Mouse (Mus musculus) forebrain, embryonic 11.5 days (tissue): ENCODE results near the gene Chrnb4. TPM values are rescaled to one million over a fixed set of nuclear protein-coding genes. Genes with fewer than 3 reads are reported as not detected.

Source experiments
- ATAC-seq: fragments of 200-750 bp; cut with Nextera tagmentation; replicated peaks from 2 replicates; pipeline ENCODE4 v1.8.0; 2017; ENCODE audit warnings: moderate TSS enrichment; ENCODE audit not compliant: low FRiP score
- DNase-seq: peaks from one replicate; pipeline ENCODE4 v3.0.0-alpha.2; 2017; ENCODE audit warnings: low spot score
- H3K27ac ChIP-seq: fragments of 300-500 bp; sonication (generic); 2 replicates; pipeline ENCODE4 v1.5.1; 2014; ENCODE audit warnings: low read depth, low read length
- H3K27me3 ChIP-seq: fragments of 300-500 bp; sonication (generic); 2 replicates; pipeline ENCODE4 v1.6.1; 2014; ENCODE audit warnings: mild to moderate bottlenecking, low read length, mixed read lengths; ENCODE audit not compliant: control insufficient read depth, insufficient read depth
- H3K36me3 ChIP-seq: fragments of 300-500 bp; sonication (generic); 2 replicates; pipeline ENCODE4 v1.6.1; 2014; ENCODE audit warnings: mild to moderate bottlenecking, low read length, moderate library complexity, mixed read lengths; ENCODE audit not compliant: control insufficient read depth, insufficient read depth
- H3K4me1 ChIP-seq: fragments of 300-500 bp; sonication (generic); replicated peaks from 2 replicates; pipeline ENCODE4 v1.6.1; 2014; ENCODE audit warnings: low read length, mixed read lengths; ENCODE audit not compliant: control insufficient read depth, insufficient read depth
- H3K4me2 ChIP-seq: fragments of 300-500 bp; sonication (generic); 2 replicates; pipeline ENCODE4 v1.6.1; 2014; ENCODE audit warnings: low read depth, mild to moderate bottlenecking, low read length, moderate library complexity, mixed read lengths; ENCODE audit not compliant: severe bottlenecking
- H3K4me3 ChIP-seq: fragments of 300-500 bp; sonication (generic); 2 replicates; pipeline ENCODE4 v1.5.1; 2014; ENCODE audit warnings: low read depth, low read length
- H3K9ac ChIP-seq: fragments of 300-500 bp; sonication (generic); 2 replicates; pipeline ENCODE4 v1.6.1; 2014; ENCODE audit warnings: low read length
- H3K9me3 ChIP-seq: fragments of 300-500 bp; sonication (generic); 2 replicates; pipeline ENCODE4 v1.6.1; 2016; ENCODE audit warnings: low read length, mixed read lengths; ENCODE audit not compliant: control insufficient read depth
- WGBS: fragments of 180-500 bp; shearing (Covaris S2); extraction: QIAGEN DNeasy Blood & Tissue Kit; methylation state at CpG from one replicate; pipeline ENCODE4 v1.1.7; 2014; 5-methylcytosine and 5-hydroxymethylcytosine counted together
- polyA plus RNA-seq: library from polyadenylated mRNA; unstranded; fragments of >200 nt; fragmentation: Nextera tagmentation; extraction: Ambion mirVana; gene quantifications from 2 replicates; pipeline ENCODE4 v1.2.1, GENCODE M21; 2014

The Chrnb4 gene
- polyA plus RNA-seq, 1 experiment from 2014 or later, result 2.5 TPM

DNA sequence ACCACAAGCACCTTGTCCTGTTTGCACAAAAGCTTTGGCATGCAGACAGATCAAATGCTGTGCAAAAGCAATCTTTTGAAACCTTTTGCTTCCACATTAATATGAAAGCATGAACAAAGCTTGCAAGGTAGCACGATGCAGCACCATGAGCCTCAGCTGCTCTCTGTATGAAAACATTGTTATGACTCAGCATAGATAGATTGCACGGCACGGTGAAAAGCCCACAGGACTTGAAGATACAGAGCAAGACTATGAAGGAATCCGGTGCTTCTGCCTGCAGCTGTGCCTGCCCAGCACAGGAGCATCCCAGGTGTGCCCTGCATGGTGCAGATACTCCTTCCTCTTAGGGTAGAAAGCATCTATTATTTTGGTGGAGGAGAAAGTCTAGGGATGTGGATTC is 45.0 kb downstream of the Chrnb4 start:
- no peak for ATAC-seq
- WGBS, result 89% methylated on average over 4 of the region's 4 CpGs
- Histone ChIP-seq H3K36me3 (no peaks in the 10 kb centered on the region), H3K9me3 (no peaks in the 10 kb centered on the region), H3K27ac (no peak overlapping the region), H3K27me3 (no peaks in the 10 kb centered on the region), H3K9ac (no peak overlapping the region), H3K4me1 (no peaks in the 10 kb centered on the region), H3K4me2 (no peak overlapping the region), H3K4me3 (no peak overlapping the region)
- DNase-seq, result no peak

GRCm38 (mm10) chr9:54995645-54996044 is 52.9 kb downstream of the Chrnb4 start:
- 92% methylated on average over 3 of the region's 3 CpGs for WGBS
- ATAC-seq, result no peak
- no peaks in the 10 kb centered on the region for H3K9me3 ChIP-seq
- no peaks in the 10 kb centered on the region for H3K27me3 ChIP-seq
- no peaks in the 10 kb centered on the region for H3K36me3 ChIP-seq
- no peaks in the 10 kb centered on the region for H3K4me1 ChIP-seq
- H3K27ac ChIP-seq, result no peak overlapping the region
- H3K4me2 ChIP-seq, result no peak overlapping the region
- H3K9ac ChIP-seq, result no peak overlapping the region
- no peak overlapping the region for H3K4me3 ChIP-seq
- DNase-seq, result no peak

DNA sequence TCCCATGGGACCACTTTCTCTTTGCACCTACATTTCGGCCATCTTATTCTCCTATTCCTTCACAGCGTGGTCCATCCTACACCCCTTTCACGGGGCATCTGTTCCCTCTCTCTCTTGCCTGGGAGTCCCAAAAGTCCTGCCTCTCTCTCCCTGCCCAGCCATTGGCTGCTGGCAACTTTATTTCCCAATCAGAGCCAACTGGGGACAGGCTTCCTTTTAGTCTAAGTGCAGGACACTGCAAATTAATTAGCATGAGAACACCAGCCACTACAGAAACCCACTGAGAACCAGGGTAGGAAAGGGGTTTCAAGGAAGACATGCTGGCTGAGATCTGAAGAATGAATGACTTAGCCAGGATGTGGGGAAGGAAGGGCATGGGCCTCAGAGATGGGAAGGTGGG is 54.2 kb downstream of the Chrnb4 start:
- DNase-seq, result no peak
- Histone ChIP-seq H3K27me3 (no peaks in the 10 kb centered on the region), H3K9ac (no peak overlapping the region), H3K4me1 (no peaks in the 10 kb centered on the region), H3K4me3 (no peak overlapping the region), H3K4me2 (no peak overlapping the region), H3K9me3 (no peaks in the 10 kb centered on the region), H3K27ac (no peak overlapping the region), H3K36me3 (no peaks in the 10 kb centered on the region)
- no peak for ATAC-seq
- 41% methylated on average over 3 of the region's 3 CpGs for WGBS

- Histone ChIP-seq H3K27ac (no peak overlapping the region), H3K9ac (no peak overlapping the region), H3K36me3 (no peaks in the 10 kb centered on the region), H3K4me2 (no peak overlapping the region), H3K4me1 (no peaks in the 10 kb centered on the region), H3K4me3 (no peak overlapping the region), H3K27me3 (no peaks in the 10 kb centered on the region), H3K9me3 (no peaks in the 10 kb centered on the region)
- 82% methylated on average over 3 of the region's 3 CpGs for WGBS
- DNase-seq (no peak), ATAC-seq (no peak)
Measured at GRCm38 (mm10) chr9:54990362-54990761, 58.2 kb downstream of the Chrnb4 start.

GRCm38 (mm10) chr9:54982401-54982800 is 66.2 kb downstream of the Chrnb4 start:
- H3K27me3 ChIP-seq, result peaks cover 19% of the 10 kb centered on the region; the same call in 1 of the 2 replicates

DNA sequence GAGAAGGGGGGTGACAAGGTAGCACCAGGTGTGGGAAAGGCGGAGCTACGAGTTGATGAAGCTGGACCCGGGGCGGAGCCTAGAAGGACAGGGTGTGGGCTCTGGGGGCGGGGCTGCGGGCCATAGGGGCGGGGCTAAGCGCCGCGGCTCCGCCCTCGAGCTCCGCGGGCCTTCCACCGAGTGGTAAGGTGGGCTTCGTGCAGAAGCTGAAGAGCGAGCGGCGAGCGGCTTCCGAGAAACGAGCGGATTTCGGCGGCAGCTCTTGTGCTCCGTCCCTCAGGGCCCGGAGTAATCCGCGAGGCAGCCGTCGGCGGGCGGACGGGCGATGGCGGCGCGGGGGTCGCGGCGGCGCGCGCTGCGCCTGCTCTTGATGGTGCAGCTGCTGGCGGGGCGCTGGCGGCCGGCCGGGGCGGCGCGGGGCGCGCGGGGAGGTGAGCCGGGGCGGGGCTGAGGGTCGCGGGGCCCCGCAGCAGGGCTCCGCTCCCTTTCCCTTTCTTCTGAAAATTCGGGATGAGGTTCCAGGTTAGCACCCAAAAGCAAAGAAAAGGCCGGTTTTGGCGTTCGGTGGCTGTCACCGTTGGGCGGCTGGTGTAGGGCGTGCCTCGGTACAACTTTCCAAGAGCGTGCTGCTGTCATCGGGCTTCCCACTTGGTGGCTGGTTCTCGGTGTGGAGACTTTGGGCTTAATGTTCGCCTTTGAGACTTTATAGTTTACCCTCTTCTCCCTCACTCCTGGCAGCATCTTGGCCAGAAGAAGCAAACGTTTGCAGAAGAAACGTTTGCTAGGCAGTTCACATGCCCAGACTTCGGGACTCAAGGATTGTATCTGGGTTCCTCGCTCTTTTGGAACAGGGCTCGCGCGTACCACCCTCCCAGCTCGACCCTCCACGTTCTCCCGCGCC is 67.0 kb downstream of the Chrnb4 start:
- H3K36me3 ChIP-seq, result no peaks in the 10 kb centered on the region
- H3K4me1 ChIP-seq, result no peaks in the 10 kb centered on the region; the same call in 1 of the 2 replicates
- H3K4me3 ChIP-seq, result peak overlapping the region; percentile 50
- H3K4me2 ChIP-seq, result peak overlapping the region; percentile 77
- H3K27me3 ChIP-seq, result peaks cover 19% of the 10 kb centered on the region; the same call in 1 of the 2 replicates
- peak overlapping the region; percentile 30 for H3K9ac ChIP-seq
- WGBS, result under 1% methylated on average over 71 of the region's 85 CpGs
- no peaks in the 10 kb centered on the region for H3K9me3 ChIP-seq
- no peak overlapping the region for H3K27ac ChIP-seq
- ATAC-seq, result peak; percentile 92
- peak; percentile 87 for DNase-seq

More at GRCm38 (mm10) chr9:54982401-54982800, 66.2 kb downstream of the Chrnb4 start:
- WGBS, result 5% methylated on average over 7 of the region's 7 CpGs
- ATAC-seq (no peak), DNase-seq (no peak)
- H3K9ac ChIP-seq, result no peak overlapping the region
- no peak overlapping the region for H3K27ac ChIP-seq
- peak overlapping the region; percentile 77; the same call in 1 of the 2 replicates for H3K4me2 ChIP-seq
- no peaks in the 10 kb centered on the region for H3K36me3 ChIP-seq
- peak overlapping the region; percentile 50 for H3K4me3 ChIP-seq
- H3K4me1 ChIP-seq, result no peaks in the 10 kb centered on the region; the same call in 1 of the 2 replicates
- H3K9me3 ChIP-seq, result no peaks in the 10 kb centered on the region

GRCm38 (mm10) chr9:54980674-54981073 is 67.9 kb downstream of the Chrnb4 start, which contains the start of gene Chrna5:
TSS of gene Chrna5 (plus strand) at chr9:54980880.
- ATAC-seq (no peak), DNase-seq (no peak)
- Histone ChIP-seq H3K4me1 (no peaks in the 10 kb centered on the region; the same call in 1 of the 2 replicates), H3K27me3 (peaks cover 19% of the 10 kb centered on the region; the same call in 1 of the 2 replicates), H3K36me3 (no peaks in the 10 kb centered on the region), H3K9ac (peak within 1 kb of the TSS; percentile 30), H3K27ac (no peak within 1 kb of the TSS), H3K4me2 (peak within 1 kb of the TSS; percentile 77), H3K9me3 (no peaks in the 10 kb centered on the region), H3K4me3 (peak within 1 kb of the TSS; percentile 50)
- WGBS, result 72% methylated on average over 8 of the region's 8 CpGs
